Mouse (Mus musculus) neural tube, embryonic 14.5 days (tissue): ENCODE results near the gene Iqck. TPM values are rescaled to one million over a fixed set of nuclear protein-coding genes. Genes with fewer than 3 reads are reported as not detected.

Experiments
- ATAC-seq: fragments of 200-750 bp; cut with Nextera tagmentation; 2 replicates; pipeline ENCODE4 v1.8.0; 2017; ENCODE audit warnings: low read depth, mild to moderate bottlenecking, moderate TSS enrichment, moderate library complexity
- H3K27ac ChIP-seq: fragments of 300-500 bp; sonication (generic); 2 replicates; pipeline ENCODE4 v1.5.1; 2014; ENCODE audit warnings: low read depth, mild to moderate bottlenecking, control low read depth, low read length, moderate library complexity, mixed read lengths
- H3K27me3 ChIP-seq: fragments of 300-500 bp; sonication (generic); 2 replicates; pipeline ENCODE4 v1.6.1; 2014; ENCODE audit warnings: low read length; ENCODE audit not compliant: control insufficient read depth, insufficient read depth
- H3K36me3 ChIP-seq: fragments of 300-500 bp; sonication (generic); 2 replicates; pipeline ENCODE4 v1.6.1; 2014; ENCODE audit warnings: low read length, mixed read lengths; ENCODE audit not compliant: control insufficient read depth, insufficient read depth
- H3K4me1 ChIP-seq: fragments of 300-500 bp; sonication (generic); 2 replicates; pipeline ENCODE4 v1.6.1; 2014; ENCODE audit warnings: low read length; ENCODE audit not compliant: control insufficient read depth, insufficient read depth
- H3K4me2 ChIP-seq: fragments of 300-500 bp; sonication (generic); 2 replicates; pipeline ENCODE4 v1.6.1; 2014; ENCODE audit warnings: mild to moderate bottlenecking, low read depth, low read length, control low read depth
- H3K4me3 ChIP-seq: fragments of 300-500 bp; sonication (generic); 2 replicates; pipeline ENCODE4 v1.5.1; 2014; ENCODE audit warnings: low read depth, low read length, control low read depth, mixed read lengths
- H3K9ac ChIP-seq: fragments of 300-500 bp; sonication (generic); replicated peaks from 2 replicates; pipeline ENCODE4 v1.6.1; 2014; ENCODE audit warnings: low read depth, mild to moderate bottlenecking, control low read depth, low read length, mixed read lengths
- H3K9me3 ChIP-seq: fragments of 300-500 bp; sonication (generic); 2 replicates; pipeline ENCODE4 v1.6.1; 2016; ENCODE audit warnings: low read length; ENCODE audit not compliant: control insufficient read depth
- WGBS: fragments of 180-500 bp; shearing (Covaris S2); extraction: QIAGEN DNeasy Blood & Tissue Kit; methylation state at CpG from one replicate; pipeline ENCODE4 v1.1.7; 2014; 5-methylcytosine and 5-hydroxymethylcytosine counted together
- polyA plus RNA-seq: library from polyadenylated mRNA; unstranded; fragments of >200 nt; fragmentation: Nextera tagmentation; extraction: Ambion mirVana; gene quantifications from 2 replicates; pipeline ENCODE4 v1.2.1, GENCODE M21; 2014

Iqck gene
- polyA plus RNA-seq, 1 experiment from 2014 or later: 3.4 TPM

DNA sequence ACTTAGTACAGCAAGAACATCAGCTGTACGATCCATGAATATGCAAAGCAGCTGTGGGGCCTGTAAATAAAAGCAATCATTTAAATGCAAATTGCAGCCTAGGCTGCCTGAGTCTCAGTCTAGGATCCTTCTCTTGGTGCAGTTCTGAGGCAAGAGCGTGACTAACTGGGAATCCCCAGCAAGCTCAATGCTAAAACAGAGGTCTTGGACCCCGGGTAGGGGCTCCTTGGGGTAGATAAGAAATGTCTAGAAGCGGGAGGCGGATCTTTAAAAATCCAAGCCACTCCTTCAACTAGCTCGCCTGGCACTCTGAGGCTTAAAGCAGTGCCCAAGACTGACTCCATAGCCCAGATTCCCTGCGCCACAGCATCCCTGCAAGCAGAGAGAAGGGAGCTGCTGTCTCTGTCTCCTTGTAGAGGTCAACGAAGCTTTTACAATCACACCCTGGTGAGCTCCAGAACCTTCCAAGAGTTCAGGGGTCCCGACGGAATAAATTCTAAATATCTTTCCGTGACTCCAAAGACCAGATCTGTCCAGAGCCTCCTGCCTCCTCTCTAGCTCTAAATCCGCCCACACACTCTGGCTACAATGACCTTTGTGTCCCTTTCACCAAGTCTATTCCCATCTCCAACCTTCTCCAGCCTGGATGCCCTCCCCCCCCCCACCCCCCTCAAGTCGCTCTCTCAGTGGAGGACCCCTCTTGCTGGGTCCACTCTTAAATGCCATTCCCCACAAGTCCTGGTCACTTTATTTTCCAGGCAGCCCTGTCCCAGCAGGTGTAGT is 137.3 kb downstream of the Iqck start:
- ATAC-seq: peak; percentile 17; the same call in 1 of the 2 replicates
- WGBS: 13% methylated on average over 13 of the region's 13 CpGs

DNA sequence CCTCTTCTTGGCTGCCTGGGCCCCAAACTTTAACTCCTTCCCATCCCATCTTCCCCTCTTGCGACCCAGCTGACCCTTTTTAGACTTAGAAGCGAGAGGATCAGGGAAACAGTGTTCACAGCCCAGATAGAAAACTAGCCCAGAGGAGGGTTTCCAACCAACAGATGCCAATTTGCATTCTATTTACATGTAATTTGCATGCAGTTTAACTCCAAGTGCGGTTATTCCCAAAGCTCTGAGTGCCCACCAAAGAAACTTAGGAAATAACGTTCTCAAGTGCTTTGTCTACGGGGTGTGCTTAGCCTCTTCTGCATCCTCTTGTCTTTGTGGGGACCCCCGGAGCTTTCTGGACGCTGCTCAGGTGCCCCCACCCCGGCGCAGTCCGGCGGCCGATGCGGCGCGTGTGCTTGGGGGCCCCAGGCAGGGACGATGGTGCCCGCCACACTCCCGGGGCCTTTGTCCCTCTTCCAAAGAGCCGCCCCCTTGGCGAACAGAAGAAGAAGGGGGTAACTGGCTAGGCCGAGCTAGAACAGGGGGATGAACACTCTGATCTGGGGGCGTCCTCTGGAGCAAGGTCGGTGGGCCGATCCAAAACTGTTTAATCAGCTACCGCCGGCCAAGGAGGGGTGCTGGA is 138.2 kb downstream of the Iqck start:
- under 1% methylated on average over 26 of the region's 26 CpGs for WGBS
- Histone ChIP-seq H3K9me3 (no peaks in the 10 kb centered on the region), H3K4me2 (peak overlapping the region; percentile 86), H3K9ac (peak overlapping the region; percentile 51; the same call in 1 of the 2 replicates), H3K4me1 (peaks cover 45% of the 10 kb centered on the region), H3K36me3 (no peaks in the 10 kb centered on the region), H3K27ac (peak overlapping the region; percentile 62), H3K4me3 (peak overlapping the region; percentile 52), H3K27me3 (no peaks in the 10 kb centered on the region)
- ATAC-seq: 0 out of 2 replicates have a peak, but pooled peaks have one; percentile 0

More for the DNA sequence above, 137.3 kb downstream of the Iqck start:
- no peaks in the 10 kb centered on the region for H3K9me3 ChIP-seq
- no peaks in the 10 kb centered on the region for H3K36me3 ChIP-seq
- H3K4me1 ChIP-seq: peaks cover 45% of the 10 kb centered on the region
- H3K27me3 ChIP-seq: no peaks in the 10 kb centered on the region
- H3K9ac ChIP-seq: no peak overlapping the region
- peak overlapping the region; percentile 86 for H3K4me2 ChIP-seq
- peak overlapping the region; percentile 52 for H3K4me3 ChIP-seq
- H3K27ac ChIP-seq: peak overlapping the region; percentile 58; the same call in 1 of the 2 replicates

DNA sequence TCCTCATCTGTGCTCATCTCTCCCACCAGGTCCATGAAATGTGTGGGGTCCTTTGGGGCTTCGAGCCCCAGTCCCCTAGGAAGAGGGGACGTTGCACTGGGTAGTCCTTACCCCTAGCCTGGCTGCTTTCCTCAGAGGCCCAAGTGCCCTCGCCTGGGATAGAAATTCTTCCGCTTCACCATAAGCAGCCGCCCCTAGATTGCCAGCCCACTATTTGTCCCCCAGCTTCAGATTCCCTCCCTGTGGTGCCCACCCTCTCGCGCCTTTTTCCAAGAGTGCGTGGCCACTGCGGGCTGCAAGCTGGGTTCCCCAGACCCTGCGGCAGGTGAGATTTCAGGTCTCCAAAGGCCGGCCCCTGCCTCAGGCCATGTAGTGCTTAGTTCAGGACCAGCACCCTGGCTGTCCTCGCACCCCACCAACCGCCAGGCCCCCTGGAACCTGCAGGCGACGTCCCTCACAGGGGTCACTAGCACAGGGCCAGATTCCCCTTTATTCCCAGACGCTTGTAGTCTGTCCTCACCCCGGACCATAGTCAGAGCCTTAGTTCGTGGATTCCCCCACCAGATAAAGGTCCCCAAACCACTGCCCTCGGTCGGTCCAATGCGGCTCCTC is 138.8 kb downstream of the Iqck start:
- no peaks in the 10 kb centered on the region for H3K27me3 ChIP-seq
- peak; percentile 9 for ATAC-seq
- WGBS: under 1% methylated on average over 21 of the region's 21 CpGs
- peaks cover 45% of the 10 kb centered on the region for H3K4me1 ChIP-seq
- peak overlapping the region; percentile 52 for H3K4me3 ChIP-seq
- H3K9ac ChIP-seq: peak overlapping the region; percentile 51
- no peaks in the 10 kb centered on the region for H3K9me3 ChIP-seq
- no peak overlapping the region; the same call in 1 of the 2 replicates for H3K27ac ChIP-seq
- peak overlapping the region; percentile 86 for H3K4me2 ChIP-seq
- H3K36me3 ChIP-seq: no peaks in the 10 kb centered on the region

DNA sequence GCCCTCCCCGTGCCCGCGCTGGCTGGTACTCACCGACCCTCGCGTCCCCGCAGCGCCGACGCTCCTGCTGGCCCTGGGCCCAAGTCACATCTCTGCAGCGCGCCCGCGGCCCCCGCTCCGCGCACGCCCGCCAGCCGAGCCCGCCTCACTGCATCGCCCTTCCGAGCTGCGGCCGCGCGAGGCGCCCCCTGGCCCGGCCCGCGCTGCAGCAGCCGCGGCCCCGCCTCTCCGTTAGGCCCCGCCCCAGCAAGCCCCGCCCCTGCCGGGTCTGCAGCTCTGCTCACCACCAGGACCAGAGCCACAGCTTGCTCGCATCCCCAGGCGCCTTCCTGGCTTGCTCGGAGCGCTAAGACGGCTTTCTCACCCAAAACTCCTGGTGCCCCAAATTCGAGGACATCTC is 139.5 kb downstream of the Iqck start, which contains the start of gene Gprc5b:
Gprc5b (minus strand) TSS at position 205 of the 400 bp plus-strand sequence.
- Histone ChIP-seq H3K9me3 (no peaks in the 10 kb centered on the region), H3K27ac (no peak within 1 kb of the TSS; the same call in 1 of the 2 replicates), H3K27me3 (no peaks in the 10 kb centered on the region), H3K9ac (peak within 1 kb of the TSS; percentile 51), H3K36me3 (no peaks in the 10 kb centered on the region), H3K4me1 (peaks cover 45% of the 10 kb centered on the region), H3K4me3 (peak within 1 kb of the TSS; percentile 52), H3K4me2 (peak within 1 kb of the TSS; percentile 86)
- peak; percentile 90 for ATAC-seq
- under 1% methylated on average over 18 of the region's 44 CpGs for whole genome bisulfite sequencing

DNA sequence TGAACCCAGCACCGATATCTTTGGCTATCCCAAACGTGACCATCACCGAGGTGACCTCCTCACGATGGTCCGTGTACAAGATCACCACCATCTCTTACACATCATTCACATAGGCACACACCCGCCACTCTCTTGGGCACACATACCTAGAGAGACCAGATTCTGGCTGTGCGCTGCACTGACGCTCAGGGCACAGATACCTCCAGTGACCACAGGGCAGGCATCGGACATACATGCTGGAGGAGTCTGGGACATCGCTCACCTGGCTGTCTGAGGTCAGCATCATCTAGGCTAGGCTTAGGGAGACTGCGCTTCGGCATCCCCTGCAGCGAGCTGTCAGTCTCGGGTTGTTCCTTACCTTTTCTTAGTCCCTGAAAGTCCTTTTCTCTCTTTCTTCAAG is 140.1 kb downstream of the Iqck start:
- Histone ChIP-seq H3K4me3 (peak overlapping the region; percentile 52; the same call in 1 of the 2 replicates), H3K9ac (no peak overlapping the region), H3K27ac (no peak overlapping the region), H3K4me2 (peak overlapping the region; percentile 86), H3K4me1 (peaks cover 45% of the 10 kb centered on the region), H3K36me3 (no peaks in the 10 kb centered on the region), H3K9me3 (no peaks in the 10 kb centered on the region), H3K27me3 (no peaks in the 10 kb centered on the region)
- 8% methylated on average over 14 of the region's 14 CpGs for WGBS
- peak; percentile 13 for ATAC-seq

DNA sequence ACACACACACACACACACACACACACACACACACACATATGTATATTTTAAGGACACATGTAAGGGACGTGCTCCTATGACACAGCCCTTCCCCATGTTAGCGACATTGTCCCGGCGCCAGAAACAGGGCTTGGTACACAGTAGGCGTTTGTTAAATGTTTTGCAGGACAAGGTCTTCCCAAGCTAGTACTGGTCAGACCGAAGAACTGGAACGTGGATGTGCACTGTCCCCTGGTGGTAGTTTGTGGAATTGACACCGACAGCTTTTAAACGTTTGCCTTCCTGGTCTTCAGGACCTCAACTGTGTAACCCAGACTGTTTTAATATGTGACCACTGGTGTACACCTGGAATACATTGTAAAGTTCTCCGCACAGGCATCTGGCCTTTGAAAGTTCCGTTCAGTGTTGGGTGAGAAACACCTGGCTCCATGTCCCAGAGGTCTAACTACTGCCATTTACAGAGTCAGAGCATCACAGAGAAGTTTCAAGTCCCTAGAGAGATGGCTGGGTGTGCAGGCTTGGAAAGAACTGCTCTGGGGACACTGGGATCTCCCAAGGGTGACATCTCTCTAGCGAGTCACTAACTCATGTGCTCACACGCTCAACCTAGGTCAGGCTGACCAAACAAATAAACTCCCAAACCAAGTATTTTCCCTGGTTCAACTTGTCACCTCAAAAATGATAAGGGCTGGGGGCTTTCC is 140.7 kb downstream of the Iqck start:
- Histone ChIP-seq H3K4me3 (no peak overlapping the region), H3K27me3 (no peaks in the 10 kb centered on the region), H3K9ac (no peak overlapping the region), H3K27ac (no peak overlapping the region), H3K9me3 (no peaks in the 10 kb centered on the region), H3K4me2 (peak overlapping the region; percentile 86; the same call in 1 of the 2 replicates), H3K36me3 (no peaks in the 10 kb centered on the region), H3K4me1 (peaks cover 41% of the 10 kb centered on the region)
- ATAC-seq: peak; percentile 42
- 11% methylated on average over 13 of the region's 13 CpGs for WGBS

DNA sequence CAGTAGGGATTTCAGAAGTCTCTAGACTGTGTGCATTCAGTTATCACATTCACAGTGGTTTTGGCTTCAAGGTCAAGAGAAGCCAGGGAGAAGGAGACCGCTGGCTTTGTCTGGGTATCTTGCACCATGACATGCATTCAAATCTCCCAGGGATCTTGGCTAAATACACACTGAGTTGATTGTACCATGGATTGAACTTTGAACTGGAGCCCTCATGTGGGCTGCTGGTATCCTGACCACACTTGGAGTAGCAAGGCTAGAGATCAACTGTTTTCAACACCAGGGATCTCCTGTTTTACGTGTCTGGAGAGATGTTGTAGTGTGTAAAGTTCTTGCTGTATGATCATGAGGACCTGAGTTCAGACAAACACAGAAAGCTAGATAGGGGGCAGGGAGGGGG is 144.3 kb downstream of the Iqck start:
- no peak for ATAC-seq
- Histone ChIP-seq H3K9me3 (no peaks in the 10 kb centered on the region), H3K27me3 (no peaks in the 10 kb centered on the region), H3K9ac (no peak overlapping the region), H3K4me3 (no peak overlapping the region), H3K4me1 (peaks cover 7% of the 10 kb centered on the region; the same call in 1 of the 2 replicates), H3K27ac (no peak overlapping the region), H3K36me3 (no peaks in the 10 kb centered on the region), H3K4me2 (no peak overlapping the region)
- 81% methylated on average over 2 of the region's 2 CpGs for WGBS

DNA sequence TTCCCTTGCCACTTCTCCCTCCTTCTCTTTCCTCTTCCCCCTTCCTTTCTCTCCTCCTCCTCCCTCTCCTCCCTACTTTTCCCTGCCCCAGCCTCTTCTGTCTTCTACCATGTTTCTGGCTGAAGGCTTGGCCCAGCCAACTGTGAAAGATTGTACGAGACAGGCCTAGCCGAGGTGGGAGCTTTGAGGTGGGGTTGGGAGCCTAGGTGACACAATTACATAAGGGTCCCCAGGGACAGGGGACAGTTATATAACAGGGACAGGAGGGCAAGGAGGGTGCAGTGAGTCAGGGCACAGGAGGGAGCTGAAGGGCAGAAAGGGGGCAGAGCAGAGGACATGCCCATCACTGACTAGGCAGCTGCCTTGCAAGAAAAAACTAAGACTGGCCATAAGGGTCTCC is 146.4 kb downstream of the Iqck start:
- ATAC-seq: no peak
- 71% methylated on average over 2 of the region's 2 CpGs for WGBS
- Histone ChIP-seq H3K9me3 (no peaks in the 10 kb centered on the region), H3K27me3 (no peaks in the 10 kb centered on the region), H3K4me1 (no peaks in the 10 kb centered on the region), H3K4me3 (no peak overlapping the region), H3K4me2 (no peak overlapping the region), H3K36me3 (no peaks in the 10 kb centered on the region), H3K27ac (no peak overlapping the region), H3K9ac (no peak overlapping the region)
